Mouse (Mus musculus) layer of hippocampus, adult 9-10 months (tissue): Measurements from ENCODE around the gene Spen.

Experiments
- DNase-seq: peaks from one replicate; pipeline ENCODE4 v3.0.0; 2022; ENCODE audit warnings: low spot score

Spen gene

GRCm38 (mm10) chr4:141528938-141529337, 9.5 kb downstream of the Spen start:
- DNase-seq: no peak

GRCm38 (mm10) chr4:141526936-141527650, 11.3 kb downstream of the Spen start:
- DNase-seq: no peak

- DNase-seq: no peak
These were observed 12.5 kb downstream of the Spen start for GRCm38 (mm10) chr4:141525940-141526339.

- no peak for DNase-seq
These were observed 13.7 kb downstream of the Spen start for GRCm38 (mm10) chr4:141524658-141525057.

GRCm38 (mm10) chr4:141523128-141523527, 15.3 kb downstream of the Spen start:
- DNase-seq: no peak

- no peak for DNase-seq
These were observed 20.0 kb downstream of the Spen start for GRCm38 (mm10) chr4:141518386-141518785.

- DNase-seq: no peak
These were observed 24.2 kb downstream of the Spen start for GRCm38 (mm10) chr4:141514179-141514641.

- no peak for DNase-seq
These were observed 26.3 kb downstream of the Spen start for GRCm38 (mm10) chr4:141512145-141512544.

- DNase-seq: no peak
These were observed 27.9 kb downstream of the Spen start for GRCm38 (mm10) chr4:141510457-141510856.

GRCm38 (mm10) chr4:141506893-141507292, 31.5 kb downstream of the Spen start:
- no peak for DNase-seq

- DNase-seq: peak; percentile 65
These were observed 32.0 kb downstream of the Spen start for GRCm38 (mm10) chr4:141506352-141506751.

GRCm38 (mm10) chr4:141505810-141506209, 32.6 kb downstream of the Spen start:
- no peak for DNase-seq

GRCm38 (mm10) chr4:141504471-141504870, 33.9 kb downstream of the Spen start:
- DNase-seq: no peak

- no peak for DNase-seq
These were observed 35.7 kb downstream of the Spen start for GRCm38 (mm10) chr4:141502723-141503122.

GRCm38 (mm10) chr4:141501058-141501457, 37.3 kb downstream of the Spen start:
- DNase-seq: no peak

- DNase-seq: no peak
These were observed 37.8 kb downstream of the Spen start for GRCm38 (mm10) chr4:141500637-141501036.

GRCm38 (mm10) chr4:141488670-141489069, 49.7 kb downstream of the Spen start:
- no peak for DNase-seq

- DNase-seq: no peak
These were observed 50.8 kb downstream of the Spen start for GRCm38 (mm10) chr4:141487581-141487980.

- DNase-seq: no peak
These were observed 54.3 kb downstream of the Spen start for GRCm38 (mm10) chr4:141484071-141484470.

GRCm38 (mm10) chr4:141479411-141479810, 59.0 kb downstream of the Spen start:
- DNase-seq: no peak

- no peak for DNase-seq
These were observed 59.6 kb downstream of the Spen start for GRCm38 (mm10) chr4:141478794-141479193.

- no peak for DNase-seq
These were observed 60.2 kb downstream of the Spen start for GRCm38 (mm10) chr4:141478225-141478624.

- DNase-seq: peak; percentile 58
These were observed 60.7 kb downstream of the Spen start for GRCm38 (mm10) chr4:141477681-141478102.

GRCm38 (mm10) chr4:141474431-141474830, 64.0 kb downstream of the Spen start:
- DNase-seq: no peak
